8 mouse cellular contexts compared by ENCODE assay signal in the genomic region with DNA sequence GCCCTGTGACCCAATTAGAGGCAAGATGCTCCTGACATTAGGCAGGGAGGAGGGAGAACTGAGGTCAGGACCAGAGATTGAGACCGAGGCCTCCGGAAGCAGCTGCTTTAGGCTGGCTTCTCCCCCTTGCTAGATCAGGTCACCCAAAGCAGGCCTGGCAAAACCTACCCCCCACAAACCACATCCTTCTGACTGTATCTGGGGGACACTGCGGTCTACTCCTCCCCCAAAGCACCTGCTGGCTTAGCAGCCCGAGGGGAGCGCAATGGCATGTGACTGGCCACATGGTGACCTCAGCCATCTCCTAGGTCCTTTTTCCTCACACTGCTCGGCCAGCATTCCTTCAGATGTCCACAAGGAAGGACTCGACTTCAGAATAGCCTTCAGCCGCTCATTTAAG. TPM values are rescaled to one million over a fixed set of nuclear protein-coding genes. Genes with fewer than 3 reads are reported as not detected.
DNase-seq lines count a peak whose midpoint lies in the region; ATAC-seq and TF ChIP-seq lines count a peak whose summit lies in the region.

No protein-coding gene starts in this region.

- no peak; the same call in 1 of the 2 replicates for TF ChIP-seq RAD21 in CH12.LX (IDR thresholded peaks at IDR 0.05; ENCODE audit: low read depth, low read length)

- ATAC-seq in intestine, embryonic 14.5 days (replicated peaks; ENCODE audit: low FRiP score, low TSS enrichment, low read depth) = no peak
- ATAC-seq in lung, postnatal 0 days = no peak

- peak; percentile 45 for DNase-seq in gastrocnemius, adult 18-20 months (ENCODE audit: low spot score)
- DNase-seq in gastrocnemius, adult 8-10 months (ENCODE audit: low spot score in 2 of 2) = no peak
- peak; percentile 87 for DNase-seq in CH12.LX (ENCODE audit: extremely low read depth)
- no peak for DNase-seq in intestine, embryonic 14.5 days (ENCODE audit: low spot score)
- no peak for DNase-seq in lung, postnatal 0 days (ENCODE audit: low spot score)
- DNase-seq in thymus, postnatal 25 days = peak; percentile 68
- DNase-seq in left cerebral cortex, postnatal 10 days (ENCODE audit: extremely low spot score in 1 of 2, low spot score in 2 of 2) = no peak
- no peak for DNase-seq in left cerebral cortex, postnatal 14 days (ENCODE audit: low spot score in 2 of 2)

- no peaks in the 10 kb centered on the region for H3K9me3 ChIP-seq in CH12.LX (replicated peaks; ENCODE audit: low read length)
- no peaks in the 10 kb centered on the region for H3K9me3 ChIP-seq in intestine, embryonic 14.5 days (ENCODE audit: control insufficient read depth, low read length)
- H3K9me3 ChIP-seq in lung, postnatal 0 days (ENCODE audit: low read length) = no peaks in the 10 kb centered on the region

- peak; percentile 95 for TF ChIP-seq EP300 in CH12.LX (IDR thresholded peaks at IDR 0.05; ENCODE audit: low read length)
- no peak for TF ChIP-seq EP300 in lung, postnatal 0 days (IDR thresholded peaks at IDR 0.05)

- 44% methylated on average over 8 of the region's 8 CpGs for WGBS in intestine, embryonic 14.5 days
- 43% methylated on average over 8 of the region's 8 CpGs for WGBS in lung, postnatal 0 days

- intact Hi-C loops in left cerebral cortex, postnatal 10 days (cut with DNase I) = no loop called here
- intact Hi-C loops in left cerebral cortex, postnatal 14 days (cut with DNase I) = no loop called here

- dilution Hi-C loops in CH12.LX (cut with MboI; ENCODE audit: extremely low pct_ligation_motif_present, extremely low pct_unique_long_range_greater_than_20kb, low sequenced_read_pairs) = no loop called here

- H3K79me2 ChIP-seq in CH12.LX (replicated peaks; ENCODE audit: control insufficient read depth, extremely low read depth, insufficient read depth, poor library complexity, severe bottlenecking) = peaks cover 36% of the 10 kb centered on the region

- H3K27ac ChIP-seq in CH12.LX (ENCODE audit: insufficient read depth, low read depth) = no peak overlapping the region; the same call in 1 of the 2 replicates
- H3K27ac ChIP-seq in intestine, embryonic 14.5 days (ENCODE audit: low read depth) = no peak overlapping the region
- peak overlapping the region; percentile 95 for H3K27ac ChIP-seq in lung, postnatal 0 days (ENCODE audit: low read length)

- peaks cover 0 to 18% of the 10 kb centered on the region in 2 experiments for H3K36me3 ChIP-seq in CH12.LX (replicated peaks in 1 of 2; ENCODE audit: control insufficient read depth in 1 of 2, insufficient read depth in 1 of 2, low read length in 1 of 2)
- no peaks in the 10 kb centered on the region for H3K36me3 ChIP-seq in intestine, embryonic 14.5 days (ENCODE audit: control insufficient read depth, insufficient read depth, low read length)
- no peaks in the 10 kb centered on the region for H3K36me3 ChIP-seq in lung, postnatal 0 days (ENCODE audit: insufficient read depth, low read length)

- peak overlapping the region; percentile 58 to 72 (median 63) for H3K4me3 ChIP-seq in CH12.LX (replicated peaks in 1 of 3; ENCODE audit: low read depth in 2 of 3, low read length in 2 of 3, poor library complexity in 1 of 3)
- H3K4me3 ChIP-seq in intestine, embryonic 14.5 days (ENCODE audit: low read depth, low read length) = peak overlapping the region; percentile 70
- H3K4me3 ChIP-seq in lung, postnatal 0 days (ENCODE audit: low read depth, low read length) = peak overlapping the region; percentile 77

- peak overlapping the region; percentile 77 for H3K4me2 ChIP-seq in CH12.LX (ENCODE audit: insufficient read depth, low read depth, poor library complexity, severe bottlenecking)
- H3K4me2 ChIP-seq in intestine, embryonic 14.5 days (ENCODE audit: low read length) = peak overlapping the region; percentile 79
- H3K4me2 ChIP-seq in lung, postnatal 0 days (replicated peaks; ENCODE audit: low read depth, low read length) = peak overlapping the region; percentile 72

- H3K27me3 ChIP-seq in CH12.LX (replicated peaks) = peaks cover 13% of the 10 kb centered on the region
- H3K27me3 ChIP-seq in intestine, embryonic 14.5 days (replicated peaks; ENCODE audit: control insufficient read depth, insufficient read depth, low read length) = no peaks in the 10 kb centered on the region
- H3K27me3 ChIP-seq in lung, postnatal 0 days (replicated peaks; ENCODE audit: insufficient read depth, low read length) = no peaks in the 10 kb centered on the region

- peak in 1 of 2 experiments; percentile 15; a peak in 2 of 4 replicates for TF ChIP-seq CTCF in CH12.LX (conservative IDR thresholded peaks at IDR 0.05 in 1 of 2, IDR thresholded peaks at IDR 0.05 in 1 of 2; ENCODE audit: low read depth in 2 of 2, low read length in 2 of 2)
- TF ChIP-seq CTCF in lung, postnatal 0 days (IDR thresholded peaks at IDR 0.05) = no peak

- peak overlapping the region; percentile 87; the same call in 1 of the 2 replicates for H3K9ac ChIP-seq in CH12.LX (ENCODE audit: insufficient read depth, low read depth)
- no peak overlapping the region for H3K9ac ChIP-seq in intestine, embryonic 14.5 days (ENCODE audit: low read length)
- H3K9ac ChIP-seq in lung, postnatal 0 days (replicated peaks; ENCODE audit: low read depth) = peak overlapping the region; percentile 94

- peaks cover 30 to 72% of the 10 kb centered on the region in 2 experiments for H3K4me1 ChIP-seq in CH12.LX (ENCODE audit: control insufficient read depth in 1 of 2, insufficient read depth in 2 of 2)
- H3K4me1 ChIP-seq in intestine, embryonic 14.5 days (replicated peaks; ENCODE audit: control insufficient read depth, insufficient read depth, low read length) = peaks cover 14% of the 10 kb centered on the region
- peaks cover 29% of the 10 kb centered on the region for H3K4me1 ChIP-seq in lung, postnatal 0 days (ENCODE audit: insufficient read depth, low read depth, low read length)

- in situ Hi-C loops in CH12.LX (cut with MboI; ENCODE audit: low pct_ligation_motif_present, low pct_unique_long_range_greater_than_20kb, low sequenced_read_pairs) = no loop called here

- TF ChIP-seq POLR2A in CH12.LX (IDR thresholded peaks at IDR 0.05; ENCODE audit: low read depth, low read length) = no peak

TF ChIP-seq in CH12.LX, 34 proteins besides CTCF, POLR2A, EP300 and RAD21 (continues in another document):
- TF ChIP-seq PAX5 (IDR thresholded peaks at IDR 0.05; ENCODE audit: low read length) (no peak), SIN3A (IDR thresholded peaks at IDR 0.05; ENCODE audit: low read length) (peak; percentile 90), ELF1 (IDR thresholded peaks at IDR 0.05; ENCODE audit: low read depth, low read length) (peak; percentile 40; the same call in 1 of the 2 replicates)

RNA-seq across cellular contexts. Expression of a gene that starts 2.5 kb away (rescaled TPM):
- 10 to 100 TPM; 62.6 to 77.3 TPM for total RNA-seq in gastrocnemius, adult 18-20 months (2021)
- 10 to 100 TPM; 23.9 to 58.8 (median 34.1) TPM for total RNA-seq in gastrocnemius, adult 8-10 months (2022)
- total RNA-seq in CH12.LX (2012; rRNA removed) (63.9 and 69.9 TPM in 2 replicates), CH12.LX (2014; rRNA removed) (53.4 and 59.8 TPM in 2 replicates)
- polyA plus RNA-seq in CH12.LX (2012; ENCODE audit: insufficient read length, low read depth) = 36.4 and 46.6 TPM in 2 replicates
- polyA plus RNA-seq in intestine, embryonic 14.5 days (2014; fragmentation: Nextera tagmentation; extraction: Ambion mirVana) = 104 and 110 TPM in 2 replicates
- polyA plus RNA-seq in lung, postnatal 0 days (2015; fragmentation: Nextera tagmentation; extraction: Ambion mirVana) = 217 and 289 TPM in 2 replicates
- total RNA-seq in left cerebral cortex, postnatal 10 days (2021) = 10 to 100 TPM; 35.9 to 56.8 TPM
- 10 to 100 TPM; 60.0 to 79.0 TPM for total RNA-seq in left cerebral cortex, postnatal 14 days (2021)

RNA-seq across cellular contexts. Expression of a gene that starts 15.6 kb away (rescaled TPM):
- total RNA-seq in gastrocnemius, adult 18-20 months (2021) = 10 to 100 TPM; 26.0 to 26.2 TPM
- 10 to 100 TPM; 25.3 to 27.8 (median 26.6) TPM for total RNA-seq in gastrocnemius, adult 8-10 months (2022)
- total RNA-seq in CH12.LX (2012; rRNA removed) (58.5 and 59.7 TPM in 2 replicates), CH12.LX (2014; rRNA removed) (41.8 and 46.6 TPM in 2 replicates)
- polyA plus RNA-seq in CH12.LX (2012; ENCODE audit: insufficient read length, low read depth) = 46.5 and 57.4 TPM in 2 replicates
- polyA plus RNA-seq in intestine, embryonic 14.5 days (2014; fragmentation: Nextera tagmentation; extraction: Ambion mirVana) = 65.2 and 67.2 TPM in 2 replicates
- polyA plus RNA-seq in lung, postnatal 0 days (2015; fragmentation: Nextera tagmentation; extraction: Ambion mirVana) = 63.5 and 66.2 TPM in 2 replicates
- total RNA-seq in left cerebral cortex, postnatal 10 days (2021) = 10 to 100 TPM; 40.9 to 41.8 TPM
- 10 to 100 TPM; 38.0 to 44.4 TPM for total RNA-seq in left cerebral cortex, postnatal 14 days (2021)

RNA-seq across cellular contexts. Expression of a gene that starts 19.6 kb away (rescaled TPM):
- total RNA-seq in gastrocnemius, adult 18-20 months (2021) = 1 to 10 TPM; 3.8 to 6.5 TPM
- total RNA-seq in gastrocnemius, adult 8-10 months (2022) = 10 to 100 TPM in 2 of 4 experiments, 1 to 10 TPM in 1, not detected in 1; 3.8 to 12.1 (median 11.8) TPM
- total RNA-seq in CH12.LX (2012; rRNA removed) = 0.88 and 1.1 TPM in 2 replicates
- total RNA-seq in CH12.LX (2014; rRNA removed) = 0.74 TPM in 1 of 2 replicates, not detected in the other
- polyA plus RNA-seq in CH12.LX (2012; ENCODE audit: insufficient read length, low read depth) = 0.31 and 1.2 TPM in 2 replicates
- 11.6 and 17.4 TPM in 2 replicates for polyA plus RNA-seq in intestine, embryonic 14.5 days (2014; fragmentation: Nextera tagmentation; extraction: Ambion mirVana)
- 23.5 and 32.9 TPM in 2 replicates for polyA plus RNA-seq in lung, postnatal 0 days (2015; fragmentation: Nextera tagmentation; extraction: Ambion mirVana)
- 1 to 10 TPM; 2.2 to 6.0 TPM for total RNA-seq in left cerebral cortex, postnatal 10 days (2021)
- total RNA-seq in left cerebral cortex, postnatal 14 days (2021) = 10 to 100 TPM in 1 of 2 experiments, 1 to 10 TPM in 1; 1.9 to 12.2 TPM

RNA-seq across cellular contexts. Expression of a gene that starts 32.4 kb away (rescaled TPM):
- total RNA-seq in gastrocnemius, adult 18-20 months (2021) = not detected
- not detected for total RNA-seq in gastrocnemius, adult 8-10 months (2022)
- total RNA-seq in CH12.LX (2012; rRNA removed) (not detected in 2 replicates), CH12.LX (2014; rRNA removed) (not detected in 2 replicates)
- polyA plus RNA-seq in CH12.LX (2012; ENCODE audit: insufficient read length, low read depth) = not detected in 2 replicates
- not detected in 2 replicates for polyA plus RNA-seq in intestine, embryonic 14.5 days (2014; fragmentation: Nextera tagmentation; extraction: Ambion mirVana)
- polyA plus RNA-seq in lung, postnatal 0 days (2015; fragmentation: Nextera tagmentation; extraction: Ambion mirVana) = not detected in 2 replicates
- not detected for total RNA-seq in left cerebral cortex, postnatal 10 days (2021)
- total RNA-seq in left cerebral cortex, postnatal 14 days (2021) = not detected

RNA-seq across cellular contexts. Expression of a gene that starts 36.2 kb away (rescaled TPM):
- total RNA-seq in gastrocnemius, adult 18-20 months (2021) = under 1 TPM; 0.59 to 0.78 TPM
- total RNA-seq in gastrocnemius, adult 8-10 months (2022) = under 1 TPM; 0.27 to 0.99 (median 0.44) TPM
- total RNA-seq in CH12.LX (2012; rRNA removed) (not detected in 2 replicates), CH12.LX (2014; rRNA removed) (not detected in 2 replicates)
- not detected in 2 replicates for polyA plus RNA-seq in CH12.LX (2012; ENCODE audit: insufficient read length, low read depth)
- polyA plus RNA-seq in intestine, embryonic 14.5 days (2014; fragmentation: Nextera tagmentation; extraction: Ambion mirVana) = 1.7 and 1.9 TPM in 2 replicates
- 71.4 and 81.2 TPM in 2 replicates for polyA plus RNA-seq in lung, postnatal 0 days (2015; fragmentation: Nextera tagmentation; extraction: Ambion mirVana)
- total RNA-seq in left cerebral cortex, postnatal 10 days (2021) = 10 to 100 TPM; 13.0 to 14.9 TPM
- total RNA-seq in left cerebral cortex, postnatal 14 days (2021) = 10 to 100 TPM; 13.4 to 15.0 TPM

Comparison
In these comparisons a context has a peak if more than half of its experiments do, and no peak if none do; other contexts are left out.
1. DNase-seq: peak in gastrocnemius, adult 18-20 months (single experiment), CH12.LX (single experiment) and thymus, postnatal 25 days (single experiment); none in gastrocnemius, adult 8-10 months (0 of 2), intestine, embryonic 14.5 days (single experiment), lung, postnatal 0 days (single experiment), left cerebral cortex, postnatal 10 days (0 of 2) and left cerebral cortex, postnatal 14 days (0 of 2).
2. Peak in every context shown above with its lines, with median percentiles within 50 percentile points of each other: H3K4me2 ChIP-seq and H3K4me3 ChIP-seq.